Comparison of ENCODE assay signal across 35 mouse cellular contexts in the genomic region with DNA sequence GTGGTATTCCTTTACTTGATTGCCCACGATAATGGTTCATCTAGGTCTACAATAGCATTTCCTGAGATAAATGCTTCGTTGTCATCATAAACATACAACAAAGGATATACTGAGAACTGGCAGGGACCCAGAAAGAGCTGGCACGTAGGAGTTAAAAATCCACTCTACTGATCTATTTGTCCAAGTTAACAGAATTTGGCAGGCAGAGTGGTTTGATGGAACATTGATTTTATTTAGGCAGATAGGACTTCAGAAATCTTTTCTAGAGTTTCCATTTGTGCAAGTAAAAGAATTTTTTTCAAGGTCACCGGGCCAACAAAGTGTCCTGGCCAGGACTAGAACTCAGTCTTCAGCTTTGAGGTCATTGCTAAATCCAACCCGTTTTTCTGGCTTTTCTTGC.
"Had no signal": no experiment of that assay in that cellular context is flagged by ENCODE, and none has a peak within 500 bp of the region (broad histone marks: within the 10 kb centered on the region; RNA-seq: fewer than 3 reads in every experiment).

No protein-coding gene starts in this region.

- DNase-seq: heart, postnatal 10 days; heart, postnatal 14 days; heart, postnatal 36 days; heart, postnatal 4 days; kidney, adult 11 months; kidney, adult 18-20 months; kidney, adult 2 months; kidney, adult 8-10 months; kidney, adult 9 months; kidney, postnatal 10 days; kidney, postnatal 14 days; kidney, postnatal 25 days; kidney, postnatal 36 days; kidney, postnatal 4 days; layer of hippocampus, adult 9-11 months; layer of hippocampus, postnatal 36 days had no signal

- H3K4me2 ChIP-seq: heart, embryonic 11.5 days; heart, embryonic 12.5 days; heart, embryonic 13.5 days; heart, embryonic 15.5 days; hindbrain, embryonic 12.5 days; hindbrain, embryonic 13.5 days; hindbrain, embryonic 14.5 days; hindbrain, embryonic 15.5 days; intestine, embryonic 15.5 days; kidney, embryonic 15.5 days had no signal

- ATAC-seq: hindbrain, embryonic 16.5 days; hindbrain, postnatal 0 days; inflammation-experienced regulatory T-cells, adult 6 months; intestine, embryonic 15.5 days; intestine, embryonic 16.5 days; intestine, postnatal 0 days had no signal

- H3K4me3 ChIP-seq: heart, embryonic 10.5 days; heart, embryonic 12.5 days; heart, embryonic 13.5 days; heart, embryonic 15.5 days; hindbrain, embryonic 10.5 days; hindbrain, embryonic 12.5 days; hindbrain, embryonic 13.5 days; hindbrain, embryonic 15.5 days; intestine, embryonic 15.5 days; kidney, embryonic 15.5 days; layer of hippocampus, adult 2 months had no signal

- H3K9me3 ChIP-seq: heart, embryonic 10.5 days; heart, embryonic 12.5 days; heart, embryonic 13.5 days; heart, embryonic 15.5 days; hindbrain, embryonic 10.5 days; hindbrain, embryonic 12.5 days; hindbrain, embryonic 13.5 days; hindbrain, embryonic 15.5 days; intestine, embryonic 15.5 days; kidney, embryonic 15.5 days had no signal

- H3K4me1 ChIP-seq: hindbrain, embryonic 13.5 days; hindbrain, embryonic 15.5 days; kidney, embryonic 15.5 days had no signal

- H3K27ac ChIP-seq: heart, embryonic 10.5 days; heart, embryonic 13.5 days; heart, embryonic 15.5 days; hindbrain, embryonic 10.5 days; hindbrain, embryonic 12.5 days; hindbrain, embryonic 13.5 days; hindbrain, embryonic 14.5 days; hindbrain, embryonic 15.5 days; hindbrain, postnatal 0 days; intestine, embryonic 15.5 days; kidney, embryonic 15.5 days; kidney, postnatal 0 days; layer of hippocampus, adult 2 months had no signal

- H3K9ac ChIP-seq: heart, embryonic 12.5 days; heart, embryonic 13.5 days; heart, embryonic 15.5 days; hindbrain, embryonic 12.5 days; hindbrain, embryonic 13.5 days; hindbrain, embryonic 14.5 days; hindbrain, embryonic 15.5 days; intestine, embryonic 15.5 days; kidney, embryonic 15.5 days had no signal

- H3K27me3 ChIP-seq: heart, embryonic 12.5 days; heart, embryonic 13.5 days; heart, embryonic 15.5 days; hindbrain, embryonic 12.5 days; hindbrain, embryonic 13.5 days; hindbrain, embryonic 15.5 days; intestine, embryonic 15.5 days; kidney, embryonic 15.5 days had no signal
